Mouse (Mus musculus) ZHBTc4 (cell line): ENCODE data around the gene Rhot1.
A peak's percentile ranks its signal among the peaks of the same experiment; 100 is the strongest.
"Not testable (repeated sequence)": the region's sequence is repeated elsewhere in the genome, so short reads cannot be mapped to it uniquely, and the experiment has no call there.

Source experiments
- DNase-seq: peaks from one replicate; pipeline ENCODE4 v3.0.0-alpha.2; 2011; ENCODE audit warnings: low read depth, low spot score

Gene Rhot1

GRCm38 (mm10) chr11:80193827-80194226 is 15.0 kb upstream of the Rhot1 start:
- peak; percentile 65 for DNase-seq

- no peak for DNase-seq
Measured at GRCm38 (mm10) chr11:80196351-80196750, 12.5 kb upstream of the Rhot1 start.

- no peak for DNase-seq
Measured at GRCm38 (mm10) chr11:80199316-80199715, 9.5 kb upstream of the Rhot1 start.

- peak; percentile 48 for DNase-seq
Measured at GRCm38 (mm10) chr11:80199773-80200172, 9.0 kb upstream of the Rhot1 start.

GRCm38 (mm10) chr11:80200326-80200725 is 8.5 kb upstream of the Rhot1 start:
- DNase-seq = peak; percentile 74

- no peak for DNase-seq
Measured at GRCm38 (mm10) chr11:80202296-80202695, 6.5 kb upstream of the Rhot1 start.

GRCm38 (mm10) chr11:80204037-80204436 is 4.8 kb upstream of the Rhot1 start:
- no peak for DNase-seq

GRCm38 (mm10) chr11:80204941-80205340 is 3.9 kb upstream of the Rhot1 start:
- DNase-seq = no peak

GRCm38 (mm10) chr11:80208465-80208859 is 357 bp upstream of the Rhot1 start:
- peak; percentile 39 for DNase-seq

GRCm38 (mm10) chr11:80210321-80210720 is 1.5 kb downstream of the Rhot1 start:
- DNase-seq = no peak

GRCm38 (mm10) chr11:80212282-80212681 is 3.5 kb downstream of the Rhot1 start:
- DNase-seq = no peak

GRCm38 (mm10) chr11:80215291-80215690 is 6.5 kb downstream of the Rhot1 start:
- DNase-seq = no peak

GRCm38 (mm10) chr11:80218657-80219293 is 10.0 kb downstream of the Rhot1 start:
- DNase-seq = no peak

GRCm38 (mm10) chr11:80230066-80230465 is 21.2 kb downstream of the Rhot1 start:
- not testable (repeated sequence) for DNase-seq

GRCm38 (mm10) chr11:80237278-80237677 is 28.5 kb downstream of the Rhot1 start:
- DNase-seq = no peak

- no peak for DNase-seq
Measured at GRCm38 (mm10) chr11:80238306-80238705, 29.5 kb downstream of the Rhot1 start.

GRCm38 (mm10) chr11:80247026-80247425 is 38.2 kb downstream of the Rhot1 start:
- DNase-seq = no peak

GRCm38 (mm10) chr11:80248531-80248930 is 39.7 kb downstream of the Rhot1 start:
- no peak for DNase-seq

GRCm38 (mm10) chr11:80264137-80264536 is 55.3 kb downstream of the Rhot1 start:
- no peak for DNase-seq

- DNase-seq = no peak
Measured at GRCm38 (mm10) chr11:80271096-80271495, 62.3 kb downstream of the Rhot1 start.

- DNase-seq = peak; percentile 76
Measured at GRCm38 (mm10) chr11:80275011-80275410, 66.2 kb downstream of the Rhot1 start.

- no peak for DNase-seq
Measured at GRCm38 (mm10) chr11:80278054-80278453, 69.2 kb downstream of the Rhot1 start.

- DNase-seq = no peak
Measured at GRCm38 (mm10) chr11:80283786-80284185, 75.0 kb downstream of the Rhot1 start.

- DNase-seq = no peak
Measured at GRCm38 (mm10) chr11:80284641-80285040, 75.8 kb downstream of the Rhot1 start.
